Comparison of ENCODE assay signal across 39 mouse cellular contexts in the genomic region with DNA sequence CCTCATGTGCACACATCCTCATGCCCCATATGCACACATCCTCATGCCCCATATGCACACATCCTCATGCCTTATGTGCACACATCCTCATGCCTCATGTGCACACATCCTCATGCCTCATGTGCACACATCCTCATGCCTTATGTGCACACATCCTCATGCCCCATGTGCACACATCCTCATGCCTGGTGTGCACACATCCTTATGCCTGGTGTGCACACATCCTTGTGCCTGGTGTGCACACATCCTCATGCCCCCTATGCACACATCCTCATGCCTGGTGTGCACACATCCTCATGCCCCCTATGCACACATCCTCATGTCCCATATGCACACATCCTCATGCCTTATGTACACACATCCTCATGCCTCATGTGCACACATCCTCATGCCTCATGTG. TPM values are rescaled to one million over a fixed set of nuclear protein-coding genes. Genes with fewer than 3 reads are reported as not detected.
"Had no signal": no experiment of that assay in that cellular context is flagged by ENCODE, and none has a peak within 500 bp of the region (broad histone marks: within the 10 kb centered on the region; RNA-seq: fewer than 3 reads in every experiment).

No protein-coding gene starts in this region.

RNA-seq across cellular contexts. Expression of a gene that starts 14.6 kb away (rescaled TPM):
- total RNA-seq: heart, postnatal 10 days; heart, postnatal 14 days; heart, postnatal 25 days; heart, postnatal 36 days; heart, postnatal 4 days; hematopoietic stem cell, adult 5-6 weeks; hindbrain, postnatal 0 days; layer of hippocampus, adult 18-20 months; layer of hippocampus, adult 2 months; layer of hippocampus, adult 8-10 months; layer of hippocampus, postnatal 10 days; layer of hippocampus, postnatal 14 days; layer of hippocampus, postnatal 25 days; layer of hippocampus, postnatal 36 days had no signal
- polyA plus RNA-seq: heart, embryonic 10.5 days; heart, embryonic 11.5 days; heart, embryonic 12.5 days; heart, embryonic 13.5 days; heart, embryonic 14.5 days; heart, embryonic 15.5 days; heart, embryonic 16.5 days; heart, postnatal 0 days; hindbrain, embryonic 10.5 days; hindbrain, embryonic 11.5 days; hindbrain, embryonic 12.5 days; hindbrain, embryonic 13.5 days; hindbrain, embryonic 15.5 days; hindbrain, embryonic 16.5 days; hindbrain, postnatal 0 days; inflammation-experienced regulatory T-cells, adult 6 months; intestine, embryonic 14.5 days; intestine, embryonic 15.5 days; intestine, embryonic 16.5 days; intestine, postnatal 0 days; kidney, adult 2 months; kidney, embryonic 14.5 days; kidney, embryonic 15.5 days; kidney, embryonic 16.5 days; kidney, postnatal 0 days; large intestine, adult 2 months had no signal

RNA-seq across cellular contexts. Expression of a gene that starts 56.3 kb away (rescaled TPM):
- total RNA-seq: heart, postnatal 10 days; heart, postnatal 14 days; heart, postnatal 25 days; heart, postnatal 36 days; heart, postnatal 4 days; hematopoietic stem cell, adult 5-6 weeks; layer of hippocampus, adult 2 months; layer of hippocampus, adult 8-10 months; layer of hippocampus, postnatal 10 days; layer of hippocampus, postnatal 25 days had no signal
- polyA plus RNA-seq: heart, embryonic 10.5 days; heart, embryonic 11.5 days; heart, embryonic 12.5 days; heart, embryonic 13.5 days; heart, embryonic 14.5 days; heart, embryonic 15.5 days; heart, embryonic 16.5 days; heart, postnatal 0 days; hindbrain, embryonic 10.5 days; hindbrain, embryonic 11.5 days; hindbrain, embryonic 12.5 days; hindbrain, postnatal 0 days; inflammation-experienced regulatory T-cells, adult 6 months; intestine, embryonic 14.5 days; intestine, embryonic 15.5 days; intestine, embryonic 16.5 days; intestine, postnatal 0 days; kidney, adult 2 months; kidney, embryonic 14.5 days; kidney, embryonic 15.5 days; kidney, embryonic 16.5 days; kidney, postnatal 0 days; large intestine, adult 2 months had no signal
